Mouse (Mus musculus): ENCODE data around the gene App. TPM values are rescaled to one million over a fixed set of nuclear protein-coding genes. Genes with fewer than 3 reads are reported as not detected.

The App gene
- polyA plus RNA-seq, 1 experiment from 2014 or later, result 239 TPM

DNA sequence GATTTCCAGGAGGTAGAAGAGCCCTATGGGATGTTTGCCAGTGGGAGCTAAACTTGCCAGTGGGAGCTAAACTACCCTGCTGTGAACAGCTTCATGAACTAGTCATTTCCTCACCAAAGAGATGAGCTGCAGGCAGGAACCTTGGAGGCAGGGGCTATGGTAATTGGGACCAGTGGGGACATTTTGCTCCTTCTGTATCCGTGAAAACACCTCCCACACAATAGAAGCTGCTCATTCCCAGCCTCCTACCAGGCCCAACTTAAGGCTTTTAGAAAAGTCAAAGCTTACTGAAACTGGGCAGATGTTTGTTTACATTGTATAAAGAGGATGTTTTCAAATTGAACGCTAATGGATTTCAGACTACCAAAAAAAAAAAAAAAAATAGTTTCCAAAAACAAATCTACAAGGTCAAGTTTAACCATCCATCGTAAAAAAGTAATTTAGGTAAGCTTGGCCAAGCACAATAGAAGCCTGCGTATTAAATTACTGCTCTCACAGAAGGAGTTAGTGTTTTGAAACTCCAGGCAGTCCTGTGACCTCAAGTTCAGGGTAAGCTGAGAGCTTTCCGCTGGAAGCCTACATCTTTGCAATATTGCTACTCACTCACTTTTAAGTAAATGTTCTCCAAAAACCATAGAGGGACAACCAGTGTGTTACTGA, 253.8 kb downstream of the App start:
- Histone ChIP-seq H3K36me3 (ENCODE audit: control insufficient read depth, insufficient read depth, low read length) (no peaks in the 10 kb centered on the region), H3K4me2 (ENCODE audit: low read depth, low read length) (no peak overlapping the region), H3K4me3 (ENCODE audit: low read depth, low read length) (no peak overlapping the region), H3K4me1 (ENCODE audit: control insufficient read depth, insufficient read depth, low read length) (0 out of 2 replicates have a peak, but pooled peaks cover 4% of the 10 kb centered on the region), H3K9ac (ENCODE audit: low read depth, low read length) (no peak overlapping the region), H3K27me3 (replicated peaks; ENCODE audit: control insufficient read depth, insufficient read depth, low read length) (no peaks in the 10 kb centered on the region), H3K9me3 (ENCODE audit: control insufficient read depth, low read length) (no peaks in the 10 kb centered on the region), H3K27ac (replicated peaks; ENCODE audit: low read depth, low read length) (peak overlapping the region; percentile 70)
- peak; percentile 75 for ATAC-seq (ENCODE audit: low read depth)
- DNase-seq (ENCODE audit: low spot score), result peak; percentile 88
- WGBS, result 23% methylated on average over 5 of the region's 5 CpGs

DNA sequence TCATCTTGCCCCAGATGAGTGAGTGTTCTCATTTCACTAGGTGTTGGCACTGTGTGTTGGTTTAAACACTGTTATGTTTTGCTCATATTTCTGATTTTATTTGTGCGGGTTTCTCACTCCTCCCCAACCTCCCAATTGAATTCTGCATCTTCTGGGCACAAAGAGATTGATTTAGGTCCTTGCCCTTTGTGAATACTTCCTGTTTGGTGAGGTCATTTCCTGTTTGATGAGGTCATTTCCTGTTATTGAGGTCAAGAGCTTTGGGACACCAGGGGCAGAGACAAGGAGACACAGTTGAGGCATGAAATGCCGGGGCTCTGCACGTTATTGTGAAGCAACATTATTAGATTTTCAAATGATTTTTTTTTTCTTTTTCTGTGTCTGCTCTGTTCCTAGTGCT, 254.5 kb downstream of the App start:
- Histone ChIP-seq H3K9me3 (ENCODE audit: control insufficient read depth, low read length) (no peaks in the 10 kb centered on the region), H3K27me3 (replicated peaks; ENCODE audit: control insufficient read depth, insufficient read depth, low read length) (no peaks in the 10 kb centered on the region), H3K9ac (ENCODE audit: low read depth, low read length) (no peak overlapping the region), H3K36me3 (ENCODE audit: control insufficient read depth, insufficient read depth, low read length) (no peaks in the 10 kb centered on the region), H3K4me1 (ENCODE audit: control insufficient read depth, insufficient read depth, low read length) (0 out of 2 replicates have a peak, but pooled peaks cover 4% of the 10 kb centered on the region), H3K4me2 (ENCODE audit: low read depth, low read length) (no peak overlapping the region), H3K4me3 (ENCODE audit: low read depth, low read length) (no peak overlapping the region), H3K27ac (replicated peaks; ENCODE audit: low read depth, low read length) (peak overlapping the region; percentile 69)
- WGBS, result 67% methylated on average over 3 of the region's 3 CpGs
- ATAC-seq (ENCODE audit: low read depth), result no peak
- no peak for DNase-seq (ENCODE audit: low spot score)

DNA sequence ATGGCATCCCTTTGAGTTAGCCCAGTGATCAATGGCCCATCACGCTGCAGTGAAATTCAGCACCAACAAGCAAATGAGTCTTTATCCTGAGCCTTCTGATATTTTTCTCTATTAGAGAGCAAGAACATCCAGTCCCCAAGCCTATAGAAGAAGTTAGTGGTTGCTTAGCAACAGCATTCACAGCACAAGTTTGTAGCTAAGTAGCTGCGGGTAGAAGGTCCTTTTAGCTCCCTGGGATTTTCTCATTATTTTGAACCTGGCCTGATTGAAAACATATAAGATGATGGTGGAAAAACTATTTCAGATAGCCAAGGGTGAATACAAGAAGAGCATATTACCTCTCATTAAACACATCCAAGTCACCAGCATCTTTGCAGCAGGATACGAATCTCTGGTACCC, 256.8 kb downstream of the App start:
- Histone ChIP-seq H3K9me3 (ENCODE audit: control insufficient read depth, low read length) (no peaks in the 10 kb centered on the region), H3K9ac (ENCODE audit: low read depth, low read length) (no peak overlapping the region), H3K27ac (replicated peaks; ENCODE audit: low read depth, low read length) (no peak overlapping the region), H3K36me3 (ENCODE audit: control insufficient read depth, insufficient read depth, low read length) (no peaks in the 10 kb centered on the region), H3K4me2 (ENCODE audit: low read depth, low read length) (no peak overlapping the region), H3K4me1 (ENCODE audit: control insufficient read depth, insufficient read depth, low read length) (0 out of 2 replicates have a peak, but pooled peaks cover 4% of the 10 kb centered on the region), H3K4me3 (ENCODE audit: low read depth, low read length) (no peak overlapping the region), H3K27me3 (replicated peaks; ENCODE audit: control insufficient read depth, insufficient read depth, low read length) (no peaks in the 10 kb centered on the region)
- no peak for ATAC-seq (ENCODE audit: low read depth)
- peak; percentile 36 for DNase-seq (ENCODE audit: low spot score)
- 64% methylated on average over 3 of the region's 3 CpGs for WGBS

DNA sequence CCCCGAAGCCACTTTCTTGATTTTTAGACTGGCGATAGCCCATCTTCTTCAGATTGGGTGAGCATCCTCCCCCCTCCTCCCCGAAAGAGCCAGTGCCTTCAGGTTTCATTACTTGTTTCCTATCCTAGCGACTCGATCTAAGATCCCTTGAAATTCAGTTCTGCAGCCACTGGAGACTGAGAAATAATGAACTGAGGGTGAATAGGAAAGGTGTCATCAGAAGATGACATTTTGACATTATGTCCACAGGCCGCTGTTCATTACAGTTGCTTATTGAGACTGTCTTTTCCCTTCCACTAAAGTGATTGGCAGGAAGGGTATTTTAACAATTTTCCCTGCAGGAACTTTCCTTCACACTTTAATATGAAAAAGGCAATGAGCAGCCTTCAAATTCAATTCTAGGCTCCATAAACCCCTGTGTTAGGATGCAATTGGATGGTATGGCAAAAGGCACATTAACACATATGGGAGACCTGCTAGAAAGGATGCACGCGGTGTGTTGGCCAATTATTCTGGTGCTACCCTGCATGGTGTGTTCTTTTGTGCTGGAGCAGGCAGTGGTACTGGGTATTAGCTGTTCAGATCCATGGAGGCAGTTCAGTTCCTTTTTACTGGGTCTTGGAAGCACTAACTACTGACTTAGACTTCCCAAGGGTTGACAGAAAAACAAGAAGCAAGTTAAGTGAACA, 261.9 kb downstream of the App start:
- no peaks in the 10 kb centered on the region for H3K9me3 ChIP-seq (ENCODE audit: control insufficient read depth, low read length)
- no peak overlapping the region for H3K4me3 ChIP-seq (ENCODE audit: low read depth, low read length)
- no peak overlapping the region for H3K9ac ChIP-seq (ENCODE audit: low read depth, low read length)
- no peaks in the 10 kb centered on the region for H3K4me1 ChIP-seq (ENCODE audit: control insufficient read depth, insufficient read depth, low read length)
- H3K36me3 ChIP-seq (ENCODE audit: control insufficient read depth, insufficient read depth, low read length), result no peaks in the 10 kb centered on the region
- ATAC-seq (ENCODE audit: low read depth), result no peak
- H3K27ac ChIP-seq (replicated peaks; ENCODE audit: low read depth, low read length), result no peak overlapping the region
- H3K4me2 ChIP-seq (ENCODE audit: low read depth, low read length), result no peak overlapping the region
- 86% methylated on average over 8 of the region's 8 CpGs for WGBS
- H3K27me3 ChIP-seq (replicated peaks; ENCODE audit: control insufficient read depth, insufficient read depth, low read length), result no peaks in the 10 kb centered on the region
- no peak for DNase-seq (ENCODE audit: low spot score)

DNA sequence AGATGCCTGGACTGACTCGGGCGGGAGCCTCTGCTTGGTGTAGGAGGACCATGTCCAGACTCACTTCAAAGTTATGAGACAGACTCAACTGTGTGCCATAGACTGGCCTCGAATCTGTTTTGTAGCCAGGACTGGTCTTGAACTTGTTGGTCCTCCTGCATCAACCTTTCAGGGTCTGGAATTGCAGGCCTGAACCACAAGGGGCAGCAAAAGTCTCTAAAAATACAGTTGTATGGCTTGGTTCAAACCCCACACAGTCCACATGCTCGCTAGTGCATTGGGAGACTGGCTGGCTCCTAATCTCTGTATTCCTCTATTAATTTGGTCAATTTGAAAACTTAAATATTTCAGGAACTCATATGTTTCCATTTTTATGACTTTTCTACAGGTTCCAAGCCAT, 270.6 kb downstream of the App start:
- 90% methylated on average over 4 of the region's 4 CpGs for WGBS
- Histone ChIP-seq H3K27ac (replicated peaks; ENCODE audit: low read depth, low read length) (no peak overlapping the region), H3K4me3 (ENCODE audit: low read depth, low read length) (no peak overlapping the region), H3K9ac (ENCODE audit: low read depth, low read length) (no peak overlapping the region), H3K36me3 (ENCODE audit: control insufficient read depth, insufficient read depth, low read length) (no peaks in the 10 kb centered on the region), H3K4me1 (ENCODE audit: control insufficient read depth, insufficient read depth, low read length) (no peaks in the 10 kb centered on the region), H3K27me3 (replicated peaks; ENCODE audit: control insufficient read depth, insufficient read depth, low read length) (no peaks in the 10 kb centered on the region), H3K9me3 (ENCODE audit: control insufficient read depth, low read length) (no peaks in the 10 kb centered on the region), H3K4me2 (ENCODE audit: low read depth, low read length) (no peak overlapping the region)
- ATAC-seq (ENCODE audit: low read depth), result no peak
- DNase-seq (ENCODE audit: low spot score), result no peak

All from embryonic facial prominence, embryonic 14.5 days (tissue).